Mouse (Mus musculus): ENCODE measurements around the gene Tmem127. TPM values are rescaled to one million over a fixed set of nuclear protein-coding genes. Genes with fewer than 3 reads are reported as not detected.
"Not testable (repeated sequence)": the region's sequence is repeated elsewhere in the genome, so short reads cannot be mapped to it uniquely, and the experiment has no call there.

Tmem127 gene
- total and polyA plus RNA-seq, 3 experiments, result 11.5 to 15.8 (median 11.9) TPM

- in situ Hi-C loops (cut with MboI; ENCODE audit: low pct_ligation_motif_present, low pct_unique_long_range_greater_than_20kb, low sequenced_read_pairs) (no loop called here), dilution Hi-C loops (cut with MboI; ENCODE audit: extremely low pct_ligation_motif_present, extremely low pct_unique_long_range_greater_than_20kb, low sequenced_read_pairs) (no loop called here)
- Histone ChIP-seq H3K36me3 (replicated peaks in 1 of 2; ENCODE audit: control insufficient read depth in 1 of 2, insufficient read depth in 1 of 2, low read length in 1 of 2) (peaks cover 7 to 39% of the 10 kb centered on the region in 2 experiments), H3K9ac (ENCODE audit: insufficient read depth, low read depth) (no peak overlapping the region), H3K79me2 (replicated peaks; ENCODE audit: control insufficient read depth, extremely low read depth, insufficient read depth, poor library complexity, severe bottlenecking) (peaks cover 18% of the 10 kb centered on the region), H3K27ac (ENCODE audit: insufficient read depth, low read depth) (no peak overlapping the region), H3K4me3 (replicated peaks in 1 of 3; ENCODE audit: low read depth in 2 of 3, low read length in 2 of 3, poor library complexity in 1 of 3) (no peak overlapping the region), H3K9me3 (replicated peaks; ENCODE audit: low read length) (no peaks in the 10 kb centered on the region), H3K4me2 (ENCODE audit: insufficient read depth, low read depth, poor library complexity, severe bottlenecking) (no peak overlapping the region), H3K27me3 (replicated peaks) (no peaks in the 10 kb centered on the region), H3K4me1 (ENCODE audit: control insufficient read depth in 1 of 2, insufficient read depth in 2 of 2) (peaks cover 0 to 16% of the 10 kb centered on the region in 2 experiments; a peak in 2 of 4 replicates)
- DNase-seq (ENCODE audit: extremely low read depth), result peak; percentile 74
- TF ChIP-seq CTCF (conservative IDR thresholded peaks at IDR 0.05 in 1 of 2, IDR thresholded peaks at IDR 0.05 in 1 of 2; ENCODE audit: low read depth in 2 of 2, low read length in 2 of 2) (peak; percentile 81 to 96), RAD21 (IDR thresholded peaks at IDR 0.05; ENCODE audit: low read depth, low read length) (peak; percentile 98), SMC3 (IDR thresholded peaks at IDR 0.05; ENCODE audit: low read depth, low read length) (peak; percentile 97), JUND (conservative IDR thresholded peaks at IDR 0.05; ENCODE audit: low read depth, low read length) (no peak), IRF4 (IDR thresholded peaks at IDR 0.05; ENCODE audit: low read depth, low read length) (no peak), SIN3A (IDR thresholded peaks at IDR 0.05; ENCODE audit: low read length) (no peak), MEF2A (IDR thresholded peaks at IDR 0.05; ENCODE audit: borderline replicate concordance, low read depth, low read length) (no peak), MAZ (IDR thresholded peaks at IDR 0.05; ENCODE audit: low read depth, low read length) (no peak), ZC3H11A (IDR thresholded peaks at IDR 0.05; ENCODE audit: low read depth, low read length) (peak; percentile 91), MYC (IDR thresholded peaks at IDR 0.05; ENCODE audit: low read depth, low read length) (no peak), CHD1 (IDR thresholded peaks at IDR 0.05; ENCODE audit: low read depth, low read length) (no peak), ZNF384 (IDR thresholded peaks at IDR 0.05; ENCODE audit: low read depth, low read length) (no peak), TBP (conservative IDR thresholded peaks at IDR 0.05; ENCODE audit: low read depth, low read length) (0 out of 2 replicates have a peak, but pooled peaks have one; percentile 21), BHLHE40 (IDR thresholded peaks at IDR 0.05; ENCODE audit: low read depth, low read length) (no peak)
These were observed 42.8 kb upstream of the Tmem127 start for GRCm38 (mm10) chr2:127204932-127205331.

GRCm38 (mm10) chr2:127205936-127206335 is 41.8 kb upstream of the Tmem127 start:
- not testable (repeated sequence) for H3K27ac ChIP-seq (ENCODE audit: insufficient read depth, low read depth)

GRCm38 (mm10) chr2:127206916-127207315 is 40.8 kb upstream of the Tmem127 start:
- peaks cover 21 to 48% of the 10 kb centered on the region in 2 experiments for H3K36me3 ChIP-seq (replicated peaks in 1 of 2; ENCODE audit: control insufficient read depth in 1 of 2, insufficient read depth in 1 of 2, low read length in 1 of 2)
- H3K9ac ChIP-seq (ENCODE audit: insufficient read depth, low read depth), result peak overlapping the region; percentile 33
- no peak for DNase-seq (ENCODE audit: extremely low read depth)

More at GRCm38 (mm10) chr2:127205936-127206335, 41.8 kb upstream of the Tmem127 start:
- peaks cover 18% of the 10 kb centered on the region for H3K79me2 ChIP-seq (replicated peaks; ENCODE audit: control insufficient read depth, extremely low read depth, insufficient read depth, poor library complexity, severe bottlenecking)
- H3K9me3 ChIP-seq (replicated peaks; ENCODE audit: low read length); H3K4me3 ChIP-seq (replicated peaks in 1 of 3; ENCODE audit: low read depth in 2 of 3, low read length in 2 of 3, poor library complexity in 1 of 3); H3K4me2 ChIP-seq (ENCODE audit: insufficient read depth, low read depth, poor library complexity, severe bottlenecking); DNase-seq (ENCODE audit: extremely low read depth); in situ Hi-C loops (cut with MboI; ENCODE audit: low pct_ligation_motif_present, low pct_unique_long_range_greater_than_20kb, low sequenced_read_pairs); H3K27me3 ChIP-seq (replicated peaks); H3K9ac ChIP-seq (ENCODE audit: insufficient read depth, low read depth); dilution Hi-C loops (cut with MboI; ENCODE audit: extremely low pct_ligation_motif_present, extremely low pct_unique_long_range_greater_than_20kb, low sequenced_read_pairs): not testable (repeated sequence)
- H3K4me1 ChIP-seq (ENCODE audit: control insufficient read depth in 1 of 2, insufficient read depth in 2 of 2), result peaks cover 0 to 18% of the 10 kb centered on the region in 2 experiments; a peak in 2 of 4 replicates
- peaks cover 13 to 45% of the 10 kb centered on the region in 2 experiments for H3K36me3 ChIP-seq (replicated peaks in 1 of 2; ENCODE audit: control insufficient read depth in 1 of 2, insufficient read depth in 1 of 2, low read length in 1 of 2)

More at GRCm38 (mm10) chr2:127206916-127207315, 40.8 kb upstream of the Tmem127 start:
- peak overlapping the region; percentile 55 for H3K4me2 ChIP-seq (ENCODE audit: insufficient read depth, low read depth, poor library complexity, severe bottlenecking)
- in situ Hi-C loops (cut with MboI; ENCODE audit: low pct_ligation_motif_present, low pct_unique_long_range_greater_than_20kb, low sequenced_read_pairs), result no loop called here
- dilution Hi-C loops (cut with MboI; ENCODE audit: extremely low pct_ligation_motif_present, extremely low pct_unique_long_range_greater_than_20kb, low sequenced_read_pairs), result no loop called here
- H3K4me1 ChIP-seq (ENCODE audit: control insufficient read depth in 1 of 2, insufficient read depth in 2 of 2), result peaks cover 0 to 18% of the 10 kb centered on the region in 2 experiments; a peak in 2 of 4 replicates
- no peak overlapping the region for H3K27ac ChIP-seq (ENCODE audit: insufficient read depth, low read depth)
- H3K27me3 ChIP-seq (replicated peaks), result no peaks in the 10 kb centered on the region
- peak overlapping the region in 2 of 3 experiments; percentile 75 to 85 for H3K4me3 ChIP-seq (replicated peaks in 1 of 3; ENCODE audit: low read depth in 2 of 3, low read length in 2 of 3, poor library complexity in 1 of 3)
- TF ChIP-seq ZNF384 (IDR thresholded peaks at IDR 0.05; ENCODE audit: low read depth, low read length) (no peak), MAZ (IDR thresholded peaks at IDR 0.05; ENCODE audit: low read depth, low read length) (no peak), POLR2AphosphoS2 (IDR thresholded peaks at IDR 0.05; ENCODE audit: low read depth, low read length) (no peak), JUND (conservative IDR thresholded peaks at IDR 0.05; ENCODE audit: low read depth, low read length) (no peak), CTCF (conservative IDR thresholded peaks at IDR 0.05 in 1 of 2, IDR thresholded peaks at IDR 0.05 in 1 of 2; ENCODE audit: low read depth in 2 of 2, low read length in 2 of 2) (no peak), POLR2A (IDR thresholded peaks at IDR 0.05; ENCODE audit: low read depth, low read length) (no peak), SIN3A (IDR thresholded peaks at IDR 0.05; ENCODE audit: low read length) (no peak), ELF1 (IDR thresholded peaks at IDR 0.05; ENCODE audit: low read depth, low read length) (no peak), MEF2A (IDR thresholded peaks at IDR 0.05; ENCODE audit: borderline replicate concordance, low read depth, low read length) (no peak), KAT2A (IDR thresholded peaks at IDR 0.05; ENCODE audit: insufficient replicate concordance, low read length) (no peak), RCOR1 (conservative IDR thresholded peaks at IDR 0.05; ENCODE audit: low read depth, low read length) (no peak), ZKSCAN1 (IDR thresholded peaks at IDR 0.05; ENCODE audit: borderline replicate concordance, low read depth, low read length) (no peak), TCF12 (IDR thresholded peaks at IDR 0.05; ENCODE audit: low read depth, low read length) (no peak), HCFC1 (IDR thresholded peaks at IDR 0.05; ENCODE audit: low read depth, low read length) (no peak), MAX (IDR thresholded peaks at IDR 0.05; ENCODE audit: low read length) (no peak), TBP (conservative IDR thresholded peaks at IDR 0.05; ENCODE audit: low read depth, low read length) (no peak), SMC3 (IDR thresholded peaks at IDR 0.05; ENCODE audit: low read depth, low read length) (no peak), ZC3H11A (IDR thresholded peaks at IDR 0.05; ENCODE audit: low read depth, low read length) (no peak)
- H3K9me3 ChIP-seq (replicated peaks; ENCODE audit: low read length), result no peaks in the 10 kb centered on the region
- peaks cover 18% of the 10 kb centered on the region for H3K79me2 ChIP-seq (replicated peaks; ENCODE audit: control insufficient read depth, extremely low read depth, insufficient read depth, poor library complexity, severe bottlenecking)
